27 mouse cellular contexts compared by ENCODE assay signal in genomic region chr11:96383381-96383780, GRCm38 (mm10). TPM values are rescaled to one million over a fixed set of nuclear protein-coding genes. Genes with fewer than 3 reads are reported as not detected.
DNase-seq lines count a peak whose midpoint lies in the region; ATAC-seq and TF ChIP-seq lines count a peak whose summit lies in the region.
"Had no signal": no experiment of that assay in that cellular context is flagged by ENCODE, and none has a peak within 500 bp of the region (broad histone marks: within the 10 kb centered on the region; RNA-seq: fewer than 3 reads in every experiment).

No protein-coding gene starts in this region.

- DNase-seq in kidney, postnatal 0 days (ENCODE audit: low spot score) = no peak
- no peak for DNase-seq in kidney, adult 11 months
- DNase-seq in stomach, postnatal 0 days (ENCODE audit: low spot score) = no peak
- no peak for DNase-seq in yolk sac, embryonic 10.5 days (ENCODE audit: low spot score)
- DNase-seq: adrenal gland, adult 2 months; adrenal gland, postnatal 14 days; cerebellum, adult 11 months; cerebellum, adult 2 months; cerebellum, adult 9-11 months; cerebellum, postnatal 25 days; gastrocnemius, postnatal 10 days; gastrocnemius, postnatal 36 days; heart, adult 2 months; heart, postnatal 14 days; heart, postnatal 4 days had no signal

- no peak for ATAC-seq in intestine, embryonic 15.5 days
- ATAC-seq in intestine, embryonic 16.5 days = no peak
- no peak for ATAC-seq in kidney, postnatal 0 days (replicated peaks; ENCODE audit: low FRiP score, low read depth)
- ATAC-seq in stomach, embryonic 14.5 days (ENCODE audit: insufficient number of reproducible peaks, insufficient read depth, low FRiP score, low read depth) = no peak
- no peak for ATAC-seq in stomach, postnatal 0 days (ENCODE audit: low FRiP score, low TSS enrichment)
- ATAC-seq: CD4-positive, CD25-positive, alpha-beta regulatory T cell, adult 4 months; forebrain, embryonic 13.5 days; forebrain, embryonic 16.5 days had no signal

- no peak overlapping the region for H3K4me2 ChIP-seq in intestine, embryonic 15.5 days (replicated peaks)
- H3K4me2 ChIP-seq in intestine, embryonic 16.5 days (ENCODE audit: low read depth, low read length) = no peak overlapping the region
- H3K4me2 ChIP-seq in kidney, postnatal 0 days (ENCODE audit: low read length) = no peak overlapping the region
- no peak overlapping the region for H3K4me2 ChIP-seq in stomach, embryonic 14.5 days (replicated peaks; ENCODE audit: low read depth, low read length)
- no peak overlapping the region for H3K4me2 ChIP-seq in stomach, postnatal 0 days (replicated peaks; ENCODE audit: low read depth)
- H3K4me2 ChIP-seq: embryonic facial prominence, embryonic 13.5 days; forebrain, embryonic 13.5 days; heart, embryonic 13.5 days; hindbrain, embryonic 14.5 days had no signal

- WGBS in intestine, embryonic 15.5 days = 63% methylated on average over 5 of the region's 5 CpGs
- WGBS in intestine, embryonic 16.5 days = 59% methylated on average over 5 of the region's 5 CpGs
- WGBS in kidney, postnatal 0 days = 61% methylated on average over 5 of the region's 5 CpGs
- 52% methylated on average over 5 of the region's 5 CpGs for WGBS in stomach, embryonic 14.5 days
- WGBS in stomach, postnatal 0 days = 44% methylated on average over 5 of the region's 5 CpGs

- TF ChIP-seq CTCF in kidney, postnatal 0 days (IDR thresholded peaks at IDR 0.05; ENCODE audit: low read depth) = no peak
- no peak for TF ChIP-seq CTCF in stomach, postnatal 0 days (IDR thresholded peaks at IDR 0.05; ENCODE audit: low read depth)

- H3K36me3 ChIP-seq in intestine, embryonic 15.5 days = no peaks in the 10 kb centered on the region
- no peaks in the 10 kb centered on the region for H3K36me3 ChIP-seq in intestine, embryonic 16.5 days (ENCODE audit: control insufficient read depth, insufficient read depth, low read length)
- no peaks in the 10 kb centered on the region for H3K36me3 ChIP-seq in kidney, postnatal 0 days (ENCODE audit: insufficient read depth, low read length)
- no peaks in the 10 kb centered on the region for H3K36me3 ChIP-seq in stomach, embryonic 14.5 days (ENCODE audit: control insufficient read depth, insufficient read depth, low read length)
- no peaks in the 10 kb centered on the region for H3K36me3 ChIP-seq in stomach, postnatal 0 days (ENCODE audit: control insufficient read depth, insufficient read depth, low read length)
- H3K36me3 ChIP-seq: embryonic facial prominence, embryonic 13.5 days; forebrain, embryonic 10.5 days; heart, embryonic 10.5 days; heart, embryonic 13.5 days had no signal

- H3K9ac ChIP-seq in intestine, embryonic 15.5 days = no peak overlapping the region
- H3K9ac ChIP-seq in intestine, embryonic 16.5 days (ENCODE audit: low read depth, low read length) = no peak overlapping the region
- no peak overlapping the region for H3K9ac ChIP-seq in kidney, postnatal 0 days (ENCODE audit: low read depth, low read length)
- H3K9ac ChIP-seq in stomach, embryonic 14.5 days (replicated peaks; ENCODE audit: low read depth, low read length) = no peak overlapping the region
- no peak overlapping the region for H3K9ac ChIP-seq in stomach, postnatal 0 days (ENCODE audit: low read length)
- H3K9ac ChIP-seq: embryonic facial prominence, embryonic 13.5 days; forebrain, embryonic 13.5 days; heart, embryonic 13.5 days; hindbrain, embryonic 14.5 days had no signal

- no peak overlapping the region for H3K4me3 ChIP-seq in intestine, embryonic 15.5 days (replicated peaks)
- no peak overlapping the region for H3K4me3 ChIP-seq in intestine, embryonic 16.5 days (ENCODE audit: low read length)
- H3K4me3 ChIP-seq in kidney, postnatal 0 days (replicated peaks; ENCODE audit: low read depth, low read length) = no peak overlapping the region
- H3K4me3 ChIP-seq in stomach, embryonic 14.5 days (ENCODE audit: low read depth, low read length) = no peak overlapping the region
- no peak overlapping the region for H3K4me3 ChIP-seq in stomach, postnatal 0 days (ENCODE audit: low read depth, low read length)
- H3K4me3 ChIP-seq: embryonic facial prominence, embryonic 13.5 days; forebrain, embryonic 10.5 days; forebrain, embryonic 13.5 days; heart, adult 2 months; heart, embryonic 10.5 days; heart, embryonic 13.5 days had no signal

- 0 out of 2 replicates have a peak overlapping the region, but pooled peaks have one; percentile 27 for H3K27ac ChIP-seq in intestine, embryonic 15.5 days
- no peak overlapping the region for H3K27ac ChIP-seq in intestine, embryonic 16.5 days (ENCODE audit: low read length)
- H3K27ac ChIP-seq in kidney, postnatal 0 days = peak overlapping the region; percentile 57; the same call in 1 of the 2 replicates
- H3K27ac ChIP-seq in stomach, embryonic 14.5 days (ENCODE audit: low read length) = peak overlapping the region; percentile 39; the same call in 1 of the 2 replicates
- no peak overlapping the region for H3K27ac ChIP-seq in stomach, postnatal 0 days (replicated peaks)
- H3K27ac ChIP-seq: embryonic facial prominence, embryonic 13.5 days; forebrain, embryonic 10.5 days; forebrain, embryonic 13.5 days; heart, adult 2 months; heart, embryonic 10.5 days; heart, embryonic 13.5 days; hindbrain, embryonic 14.5 days had no signal

- TF ChIP-seq EP300 in stomach, postnatal 0 days (optimal IDR thresholded peaks at IDR 0.05) = no peak

- H3K9me3 ChIP-seq in intestine, embryonic 15.5 days = no peaks in the 10 kb centered on the region
- H3K9me3 ChIP-seq in intestine, embryonic 16.5 days (ENCODE audit: control insufficient read depth, low read length) = no peaks in the 10 kb centered on the region
- H3K9me3 ChIP-seq in kidney, postnatal 0 days (replicated peaks; ENCODE audit: low read length) = no peaks in the 10 kb centered on the region
- no peaks in the 10 kb centered on the region for H3K9me3 ChIP-seq in stomach, embryonic 14.5 days (ENCODE audit: control insufficient read depth, low read depth, low read length)
- H3K9me3 ChIP-seq in stomach, postnatal 0 days (ENCODE audit: control insufficient read depth, low read length) = no peaks in the 10 kb centered on the region
- H3K9me3 ChIP-seq: embryonic facial prominence, embryonic 13.5 days; forebrain, embryonic 10.5 days; forebrain, embryonic 13.5 days; heart, embryonic 10.5 days; heart, embryonic 13.5 days had no signal

- 0 out of 2 replicates have a peak, but pooled peaks cover 4% of the 10 kb centered on the region for H3K4me1 ChIP-seq in intestine, embryonic 15.5 days (replicated peaks)
- no peaks in the 10 kb centered on the region for H3K4me1 ChIP-seq in intestine, embryonic 16.5 days (ENCODE audit: control insufficient read depth, insufficient read depth, low read length)
- no peaks in the 10 kb centered on the region for H3K4me1 ChIP-seq in kidney, postnatal 0 days (replicated peaks; ENCODE audit: insufficient read depth, low read length)
- H3K4me1 ChIP-seq in stomach, embryonic 14.5 days (ENCODE audit: control insufficient read depth, insufficient read depth, low read length) = peaks cover 12% of the 10 kb centered on the region; the same call in 1 of the 2 replicates
- no peaks in the 10 kb centered on the region for H3K4me1 ChIP-seq in stomach, postnatal 0 days (replicated peaks; ENCODE audit: control insufficient read depth, insufficient read depth)
- H3K4me1 ChIP-seq: forebrain, embryonic 10.5 days; forebrain, embryonic 13.5 days had no signal

- no peaks in the 10 kb centered on the region for H3K27me3 ChIP-seq in intestine, embryonic 15.5 days (replicated peaks)
- no peaks in the 10 kb centered on the region for H3K27me3 ChIP-seq in intestine, embryonic 16.5 days (replicated peaks; ENCODE audit: control insufficient read depth, insufficient read depth, low read length)
- no peaks in the 10 kb centered on the region for H3K27me3 ChIP-seq in kidney, postnatal 0 days (ENCODE audit: insufficient read depth, low read length)
- no peaks in the 10 kb centered on the region for H3K27me3 ChIP-seq in stomach, embryonic 14.5 days (ENCODE audit: control insufficient read depth, insufficient read depth, low read length)
- H3K27me3 ChIP-seq in stomach, postnatal 0 days (ENCODE audit: control insufficient read depth, insufficient read depth, low read length) = no peaks in the 10 kb centered on the region

RNA-seq across cellular contexts. Expression of gene Hoxb1, which starts 17.8 kb away (rescaled TPM):
- polyA plus RNA-seq in intestine, embryonic 15.5 days (2015; fragmentation: Nextera tagmentation; extraction: Ambion mirVana) = 0.30 TPM in 1 of 2 replicates, not detected in the other
- not detected in 2 replicates for polyA plus RNA-seq in intestine, embryonic 16.5 days (2015; fragmentation: Nextera tagmentation; extraction: Ambion mirVana)
- 0.13 and 0.37 TPM in 2 replicates for polyA plus RNA-seq in kidney, postnatal 0 days (2015; fragmentation: Nextera tagmentation; extraction: Ambion mirVana)
- 0.22 and 0.32 TPM in 2 replicates for polyA plus RNA-seq in stomach, embryonic 14.5 days (2014; fragmentation: Nextera tagmentation; extraction: Ambion mirVana)
- polyA plus RNA-seq in stomach, postnatal 0 days (2015; fragmentation: Nextera tagmentation; extraction: Ambion mirVana) = 0.06 TPM in 1 of 2 replicates, not detected in the other
- polyA plus RNA-seq: adrenal gland, adult 2 months; C2C12; CD4-positive, CD25-positive, alpha-beta regulatory T cell, adult 4 months; cerebellum, adult 2 months; embryonic facial prominence, embryonic 13.5 days; forebrain, embryonic 10.5 days; forebrain, embryonic 13.5 days; forebrain, embryonic 16.5 days; heart, adult 2 months had no signal

RNA-seq across cellular contexts. Expression of gene Hoxb2, which starts 33.1 kb away (rescaled TPM):
- polyA plus RNA-seq in intestine, embryonic 15.5 days (2015; fragmentation: Nextera tagmentation; extraction: Ambion mirVana) = 17.7 and 19.8 TPM in 2 replicates
- polyA plus RNA-seq in intestine, embryonic 16.5 days (2015; fragmentation: Nextera tagmentation; extraction: Ambion mirVana) = 9.6 and 11.6 TPM in 2 replicates
- 38.0 and 42.3 TPM in 2 replicates for polyA plus RNA-seq in kidney, postnatal 0 days (2015; fragmentation: Nextera tagmentation; extraction: Ambion mirVana)
- polyA plus RNA-seq in stomach, embryonic 14.5 days (2014; fragmentation: Nextera tagmentation; extraction: Ambion mirVana) = 23.1 and 25.9 TPM in 2 replicates
- polyA plus RNA-seq in stomach, postnatal 0 days (2015; fragmentation: Nextera tagmentation; extraction: Ambion mirVana) = 12.2 and 13.4 TPM in 2 replicates
- polyA plus RNA-seq: C2C12; forebrain, embryonic 10.5 days; forebrain, embryonic 13.5 days; forebrain, embryonic 16.5 days had no signal

Comparison
In these comparisons a context has a peak if more than half of its experiments do, and no peak if none do; other contexts are left out.
1. H3K27ac ChIP-seq: peak in intestine, embryonic 15.5 days (single experiment), kidney, postnatal 0 days (single experiment) and stomach, embryonic 14.5 days (single experiment); none in intestine, embryonic 16.5 days (single experiment) and stomach, postnatal 0 days (single experiment).